Mouse (Mus musculus): ENCODE results near the gene C8b. TPM values are rescaled to one million over a fixed set of nuclear protein-coding genes. Genes with fewer than 3 reads are reported as not detected.

Gene C8b
- total and polyA plus RNA-seq, 2 experiments = 83.5 to 244 TPM

DNA sequence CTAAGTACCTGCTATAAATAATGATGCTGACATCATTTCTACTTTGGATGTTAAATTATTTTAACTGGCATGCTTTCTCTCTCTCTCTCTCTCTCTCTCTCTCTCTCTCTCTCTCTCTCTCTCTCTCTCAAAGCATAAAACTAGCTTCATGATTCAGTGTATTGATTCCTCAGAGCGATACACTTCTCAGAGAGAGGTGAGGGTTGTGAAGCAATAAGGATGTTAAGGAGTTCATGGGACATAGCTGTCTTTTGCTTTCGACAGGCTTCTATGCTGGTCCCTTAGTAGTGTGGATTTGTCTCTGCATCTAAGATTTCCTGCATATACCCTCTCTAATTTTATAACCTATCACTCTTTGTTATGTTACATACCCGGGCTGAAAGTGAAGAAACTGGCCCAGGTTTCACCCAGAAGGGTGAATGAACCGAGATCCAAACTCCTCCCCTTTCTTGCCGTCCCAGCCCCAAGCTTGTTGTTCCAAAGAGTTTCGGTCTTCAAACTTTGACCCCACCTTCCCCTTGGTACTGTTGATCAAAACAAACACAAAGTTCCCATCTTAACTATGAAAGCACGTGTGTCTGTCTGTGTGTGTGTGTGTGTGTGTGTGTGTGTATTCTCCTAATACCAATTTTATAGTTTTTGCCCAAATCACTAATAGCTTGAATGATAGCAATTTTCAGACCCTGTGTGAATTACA lies 58.4 kb downstream of the C8b start:
- 18% methylated on average over 7 of the region's 7 CpGs for WGBS
- peak overlapping the region; percentile 56; the same call in 1 of the 2 replicates for H3K9ac ChIP-seq (ENCODE audit: low read depth, low read length)
- H3K36me3 ChIP-seq (ENCODE audit: control insufficient read depth, insufficient read depth, low read length) = peaks cover 72% of the 10 kb centered on the region
- no peak overlapping the region for H3K4me3 ChIP-seq (ENCODE audit: insufficient read depth, low read depth, low read length)
- H3K79me2 ChIP-seq (ENCODE audit: control insufficient read depth, insufficient read depth, low read length) = peaks cover 5% of the 10 kb centered on the region; the same call in 1 of the 2 replicates
- peak; percentile 99 for DNase-seq (ENCODE audit: extremely low read depth, low read depth, low spot score)
- H3K27me3 ChIP-seq (ENCODE audit: control insufficient read depth, insufficient read depth, low read length) = no peaks in the 10 kb centered on the region
- TF ChIP-seq POLR2A (IDR thresholded peaks at IDR 0.05; ENCODE audit: extremely low read depth, insufficient read depth, low read length) = no peak
- TF ChIP-seq CTCF (IDR thresholded peaks at IDR 0.05; ENCODE audit: low read depth, low read length) = no peak
- peak overlapping the region; percentile 86 for H3K27ac ChIP-seq (replicated peaks; ENCODE audit: insufficient read depth, low read depth, low read length)
- H3K4me1 ChIP-seq (ENCODE audit: control insufficient read depth, insufficient read depth, low read length) = peaks cover 33% of the 10 kb centered on the region

DNA sequence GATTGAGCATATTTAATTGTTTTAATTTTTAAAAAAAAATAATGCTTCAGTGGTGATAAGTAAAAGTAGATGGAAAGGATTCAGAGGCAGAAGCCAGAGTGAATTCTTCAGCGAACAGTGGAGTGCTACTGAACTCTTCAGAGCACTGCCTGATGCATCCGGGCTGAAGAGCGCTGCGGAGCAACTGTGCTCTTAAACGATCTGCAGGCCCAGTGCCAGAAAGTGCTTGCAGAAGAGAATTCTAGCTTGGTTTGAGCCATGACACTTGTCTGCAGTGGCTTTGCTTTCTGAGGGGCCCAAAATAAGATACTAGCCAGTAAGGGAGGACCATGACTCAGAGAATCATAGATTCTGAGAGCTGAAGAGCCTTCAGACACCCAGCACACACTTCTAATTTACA lies 62.8 kb downstream of the C8b start:
- H3K36me3 ChIP-seq (ENCODE audit: control insufficient read depth, insufficient read depth, low read length) = peaks cover 72% of the 10 kb centered on the region
- no peak overlapping the region for H3K9ac ChIP-seq (ENCODE audit: low read depth, low read length)
- peak overlapping the region; percentile 12; the same call in 1 of the 2 replicates for H3K27ac ChIP-seq (replicated peaks; ENCODE audit: insufficient read depth, low read depth, low read length)
- H3K4me1 ChIP-seq (ENCODE audit: control insufficient read depth, insufficient read depth, low read length) = peaks cover 5% of the 10 kb centered on the region
- no peak for DNase-seq (ENCODE audit: extremely low read depth, low read depth, low spot score)
- H3K27me3 ChIP-seq (ENCODE audit: control insufficient read depth, insufficient read depth, low read length) = no peaks in the 10 kb centered on the region
- TF ChIP-seq CTCF (IDR thresholded peaks at IDR 0.05; ENCODE audit: low read depth, low read length) = no peak
- TF ChIP-seq POLR2A (IDR thresholded peaks at IDR 0.05; ENCODE audit: extremely low read depth, insufficient read depth, low read length) = no peak
- H3K4me3 ChIP-seq (ENCODE audit: insufficient read depth, low read depth, low read length) = no peak overlapping the region
- 57% methylated on average over 5 of the region's 5 CpGs for WGBS
- H3K79me2 ChIP-seq (ENCODE audit: control insufficient read depth, insufficient read depth, low read length) = no peaks in the 10 kb centered on the region

- 63% methylated on average over 5 of the region's 5 CpGs for WGBS
Observed at GRCm38 (mm10) chr4:104835096-104835495, 69.0 kb downstream of the C8b start.

GRCm38 (mm10) chr4:104838342-104838741 lies 72.2 kb downstream of the C8b start:
- peaks cover 32% of the 10 kb centered on the region for H3K4me1 ChIP-seq (ENCODE audit: control insufficient read depth, insufficient read depth, low read length)
- H3K27me3 ChIP-seq (ENCODE audit: control insufficient read depth, insufficient read depth, low read length) = no peaks in the 10 kb centered on the region
- H3K27ac ChIP-seq (replicated peaks; ENCODE audit: insufficient read depth, low read depth, low read length) = peak overlapping the region; percentile 100
- TF ChIP-seq POLR2A (IDR thresholded peaks at IDR 0.05; ENCODE audit: extremely low read depth, insufficient read depth, low read length) (no peak), CTCF (IDR thresholded peaks at IDR 0.05; ENCODE audit: low read depth, low read length) (no peak)
- no peaks in the 10 kb centered on the region for H3K79me2 ChIP-seq (ENCODE audit: control insufficient read depth, insufficient read depth, low read length)
- peaks cover 68% of the 10 kb centered on the region for H3K36me3 ChIP-seq (ENCODE audit: control insufficient read depth, insufficient read depth, low read length)
- H3K4me3 ChIP-seq (ENCODE audit: insufficient read depth, low read depth, low read length) = no peak overlapping the region
- WGBS = 21% methylated on average over 2 of the region's 2 CpGs
- peak; percentile 100 for DNase-seq (ENCODE audit: extremely low read depth, low read depth, low spot score)
- peak overlapping the region; percentile 84 for H3K9ac ChIP-seq (ENCODE audit: low read depth, low read length)

More at GRCm38 (mm10) chr4:104835096-104835495, 69.0 kb downstream of the C8b start:
- TF ChIP-seq CTCF (IDR thresholded peaks at IDR 0.05; ENCODE audit: low read depth, low read length) (no peak), POLR2A (IDR thresholded peaks at IDR 0.05; ENCODE audit: extremely low read depth, insufficient read depth, low read length) (no peak)
- Histone ChIP-seq H3K4me3 (ENCODE audit: insufficient read depth, low read depth, low read length) (no peak overlapping the region), H3K27ac (replicated peaks; ENCODE audit: insufficient read depth, low read depth, low read length) (no peak overlapping the region), H3K27me3 (ENCODE audit: control insufficient read depth, insufficient read depth, low read length) (no peaks in the 10 kb centered on the region), H3K9ac (ENCODE audit: low read depth, low read length) (no peak overlapping the region), H3K36me3 (ENCODE audit: control insufficient read depth, insufficient read depth, low read length) (peaks cover 64% of the 10 kb centered on the region), H3K4me1 (ENCODE audit: control insufficient read depth, insufficient read depth, low read length) (peaks cover 13% of the 10 kb centered on the region), H3K79me2 (ENCODE audit: control insufficient read depth, insufficient read depth, low read length) (no peaks in the 10 kb centered on the region)
- DNase-seq (ENCODE audit: extremely low read depth, low read depth, low spot score) = peak; percentile 59

GRCm38 (mm10) chr4:104842204-104842603 lies 76.1 kb downstream of the C8b start:
- no peak overlapping the region for H3K9ac ChIP-seq (ENCODE audit: low read depth, low read length)
- H3K79me2 ChIP-seq (ENCODE audit: control insufficient read depth, insufficient read depth, low read length) = no peaks in the 10 kb centered on the region
- H3K4me3 ChIP-seq (ENCODE audit: insufficient read depth, low read depth, low read length) = no peak overlapping the region
- peak; percentile 72 for DNase-seq (ENCODE audit: extremely low read depth, low read depth, low spot score)
- H3K36me3 ChIP-seq (ENCODE audit: control insufficient read depth, insufficient read depth, low read length) = peaks cover 64% of the 10 kb centered on the region
- no peaks in the 10 kb centered on the region for H3K27me3 ChIP-seq (ENCODE audit: control insufficient read depth, insufficient read depth, low read length)
- 26% methylated on average over 5 of the region's 5 CpGs for WGBS
- TF ChIP-seq CTCF (IDR thresholded peaks at IDR 0.05; ENCODE audit: low read depth, low read length) (no peak), POLR2A (IDR thresholded peaks at IDR 0.05; ENCODE audit: extremely low read depth, insufficient read depth, low read length) (no peak)
- H3K27ac ChIP-seq (replicated peaks; ENCODE audit: insufficient read depth, low read depth, low read length) = peak overlapping the region; percentile 93
- peaks cover 32% of the 10 kb centered on the region for H3K4me1 ChIP-seq (ENCODE audit: control insufficient read depth, insufficient read depth, low read length)

GRCm38 (mm10) chr4:104843546-104843945 lies 77.4 kb downstream of the C8b start:
- no peak for TF ChIP-seq POLR2A (IDR thresholded peaks at IDR 0.05; ENCODE audit: extremely low read depth, insufficient read depth, low read length)
- no peak for TF ChIP-seq CTCF (IDR thresholded peaks at IDR 0.05; ENCODE audit: low read depth, low read length)
- Histone ChIP-seq H3K4me3 (ENCODE audit: insufficient read depth, low read depth, low read length) (no peak overlapping the region), H3K9ac (ENCODE audit: low read depth, low read length) (no peak overlapping the region), H3K27ac (replicated peaks; ENCODE audit: insufficient read depth, low read depth, low read length) (no peak overlapping the region), H3K36me3 (ENCODE audit: control insufficient read depth, insufficient read depth, low read length) (peaks cover 55% of the 10 kb centered on the region), H3K27me3 (ENCODE audit: control insufficient read depth, insufficient read depth, low read length) (no peaks in the 10 kb centered on the region), H3K4me1 (ENCODE audit: control insufficient read depth, insufficient read depth, low read length) (peaks cover 25% of the 10 kb centered on the region), H3K79me2 (ENCODE audit: control insufficient read depth, insufficient read depth, low read length) (no peaks in the 10 kb centered on the region)
- WGBS = 66% methylated on average over 4 of the region's 4 CpGs
- DNase-seq (ENCODE audit: extremely low read depth, low read depth, low spot score) = no peak

Other genes with a start within 250 kb of the C8b start
- not detected in 2 replicates for gene Gm17662, start 91.0 kb downstream of the C8b start, total RNA-seq (2014; rRNA removed)
- gene Gm17662, start 91.0 kb downstream of the C8b start, polyA plus RNA-seq (2012; rRNA removed) = not detected in 2 replicates
- 231 and 250 TPM in 2 replicates for gene C8a, start 110.1 kb downstream of the C8b start, total RNA-seq (2014; rRNA removed)
- gene C8a, start 110.1 kb downstream of the C8b start, polyA plus RNA-seq (2012; rRNA removed) = 56.6 and 71.3 TPM in 2 replicates
- 2.9 and 3.8 TPM in 2 replicates for gene Fyb2, start 147.1 kb downstream of the C8b start, total RNA-seq (2014; rRNA removed)
- gene Fyb2, start 147.1 kb downstream of the C8b start, polyA plus RNA-seq (2012; rRNA removed) = 0.87 and 0.93 TPM in 2 replicates

Measured in liver, adult 2 months (tissue).